Mouse (Mus musculus): ENCODE measurements around the gene Commd7.

Gene Commd7

DNA sequence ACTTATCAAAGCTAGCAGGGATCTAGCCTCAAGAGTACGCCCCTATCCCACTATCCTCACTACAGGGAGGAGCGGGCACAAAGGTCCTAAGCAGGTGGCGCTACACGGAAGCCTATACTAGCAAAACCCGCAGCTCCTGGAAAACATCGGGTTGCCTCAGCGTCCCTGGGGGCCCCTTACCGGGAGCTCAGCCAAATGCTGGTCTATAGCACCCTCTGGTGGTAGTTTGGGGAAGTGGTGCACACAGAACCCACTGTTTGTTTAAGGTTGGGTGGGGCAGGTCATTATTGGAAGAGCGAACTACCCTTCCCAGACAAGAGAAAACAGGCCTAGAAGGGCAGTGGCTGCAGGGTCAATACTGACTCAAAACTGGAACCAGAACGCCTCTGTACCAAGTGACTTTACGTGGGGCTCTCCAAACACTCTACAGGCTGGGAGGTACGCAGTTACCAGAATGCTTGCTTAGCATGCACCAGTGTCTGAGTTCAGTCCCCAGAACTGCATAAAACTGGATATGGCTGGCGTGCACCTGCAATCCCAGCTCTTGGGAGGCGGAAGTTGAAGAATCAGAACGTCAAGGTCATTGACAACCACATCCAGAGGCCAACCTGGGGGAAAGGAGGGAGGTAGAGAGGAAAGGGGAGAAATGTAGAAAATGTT is 45.9 kb downstream of the Commd7 start:
- peak; percentile 85 for DNase-seq (ENCODE audit: low read depth)

DNA sequence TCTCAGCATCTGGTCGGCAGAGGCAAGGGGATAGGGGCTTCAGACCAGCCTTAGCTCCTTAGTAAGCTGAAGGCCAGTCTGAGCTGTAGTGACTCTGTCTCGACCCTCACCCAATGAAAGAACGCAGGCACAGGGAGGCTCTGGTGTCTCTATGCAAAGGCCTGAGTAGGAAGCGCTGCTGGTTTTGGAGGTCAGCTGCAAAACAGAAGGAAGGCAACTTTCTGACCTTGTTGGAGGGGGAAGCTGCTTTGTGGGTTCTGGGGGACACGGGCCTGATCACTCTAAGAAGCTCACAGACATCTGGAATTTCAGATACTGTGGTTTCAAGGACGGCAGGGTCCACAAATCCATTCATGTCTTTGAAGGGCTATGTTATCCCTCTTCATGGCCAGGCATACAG is 46.6 kb downstream of the Commd7 start:
- no peak for DNase-seq (ENCODE audit: low read depth)

DNA sequence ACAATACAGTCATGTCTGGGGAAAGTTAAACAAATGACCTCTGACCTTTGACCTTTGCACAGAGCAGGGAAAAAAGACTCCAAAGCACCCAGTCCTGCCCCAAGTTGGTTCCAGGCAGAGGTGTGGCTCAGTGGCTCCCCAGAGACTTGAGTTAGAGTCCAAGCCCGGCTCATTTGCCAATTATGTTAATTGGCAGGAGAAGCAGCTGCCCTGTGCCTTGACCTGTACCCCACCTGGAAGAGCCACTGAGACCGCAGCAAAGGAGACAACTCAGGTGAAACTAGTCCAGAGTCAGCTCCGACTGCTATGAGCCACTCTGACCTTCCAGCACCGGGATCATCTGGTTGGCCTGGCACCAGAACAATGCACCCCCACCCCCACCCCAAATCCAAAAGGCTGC is 48.2 kb downstream of the Commd7 start:
- DNase-seq (ENCODE audit: low read depth): no peak

- DNase-seq (ENCODE audit: low read depth): no peak
Measured at GRCm38 (mm10) chr2:153583641-153584049, 48.9 kb downstream of the Commd7 start.

DNA sequence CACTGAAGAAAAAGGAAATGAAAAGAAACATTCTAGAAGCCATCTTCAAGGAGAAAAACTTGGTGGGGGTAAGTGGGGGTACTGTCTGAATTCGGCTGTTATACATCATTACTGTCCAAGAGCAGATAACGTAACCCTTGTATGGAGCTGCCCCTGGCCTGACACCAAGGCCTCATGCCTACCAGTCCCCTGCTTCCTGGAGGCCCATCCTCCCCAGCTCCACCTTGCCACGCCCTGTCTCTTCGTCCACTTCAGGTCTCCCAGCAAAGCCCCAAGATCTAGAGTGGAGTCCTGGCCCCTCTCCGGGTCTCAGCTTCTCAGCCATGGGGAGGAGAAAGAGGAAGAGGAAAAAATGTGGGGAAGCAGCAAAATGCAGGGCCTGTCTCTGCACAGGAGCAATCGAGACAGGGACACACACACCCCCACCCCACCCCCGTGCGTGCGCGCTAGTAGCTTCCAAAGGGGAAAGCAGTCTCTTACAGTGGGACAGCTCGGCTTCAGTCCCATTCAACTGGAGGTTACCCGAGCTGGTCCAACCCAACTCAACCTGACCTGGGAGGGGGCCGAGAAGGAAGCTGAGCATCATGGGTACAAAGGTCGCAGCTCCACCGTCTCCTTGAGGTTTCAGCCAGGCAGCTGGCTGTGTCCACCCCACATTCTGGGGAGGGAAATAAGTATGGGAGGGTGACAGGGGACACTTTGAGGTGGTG is 49.5 kb downstream of the Commd7 start:
- DNase-seq (ENCODE audit: low read depth): no peak

- no peak for DNase-seq (ENCODE audit: low read depth)
Measured at GRCm38 (mm10) chr2:153581416-153581815, 51.2 kb downstream of the Commd7 start.

GRCm38 (mm10) chr2:153580458-153580985 is 52.1 kb downstream of the Commd7 start:
- DNase-seq (ENCODE audit: low read depth): no peak

DNA sequence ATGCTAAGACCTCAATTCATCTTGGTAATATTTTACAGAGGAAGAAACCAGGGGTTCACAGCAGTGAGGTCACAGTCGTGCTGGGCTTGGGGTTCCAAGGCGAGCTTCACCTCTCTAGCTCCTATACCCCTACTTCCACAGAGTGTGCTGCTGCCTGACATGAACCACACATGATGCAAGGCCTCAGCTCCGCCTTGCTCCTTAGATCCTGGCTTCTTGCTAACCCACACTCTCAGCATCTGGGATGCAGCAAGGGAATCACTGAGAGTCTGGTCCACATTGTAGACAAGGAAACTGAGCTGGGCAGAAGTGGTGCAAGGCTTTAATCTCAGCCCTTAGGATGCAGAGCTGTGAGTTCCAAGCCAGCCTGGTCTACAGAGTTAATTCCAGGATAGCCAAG is 52.5 kb downstream of the Commd7 start:
- DNase-seq (ENCODE audit: low read depth): no peak

- no peak for DNase-seq (ENCODE audit: low read depth)
Measured at GRCm38 (mm10) chr2:153577122-153577521, 55.5 kb downstream of the Commd7 start.

GRCm38 (mm10) chr2:153576150-153576549 is 56.4 kb downstream of the Commd7 start:
- DNase-seq (ENCODE audit: low read depth): no peak

DNA sequence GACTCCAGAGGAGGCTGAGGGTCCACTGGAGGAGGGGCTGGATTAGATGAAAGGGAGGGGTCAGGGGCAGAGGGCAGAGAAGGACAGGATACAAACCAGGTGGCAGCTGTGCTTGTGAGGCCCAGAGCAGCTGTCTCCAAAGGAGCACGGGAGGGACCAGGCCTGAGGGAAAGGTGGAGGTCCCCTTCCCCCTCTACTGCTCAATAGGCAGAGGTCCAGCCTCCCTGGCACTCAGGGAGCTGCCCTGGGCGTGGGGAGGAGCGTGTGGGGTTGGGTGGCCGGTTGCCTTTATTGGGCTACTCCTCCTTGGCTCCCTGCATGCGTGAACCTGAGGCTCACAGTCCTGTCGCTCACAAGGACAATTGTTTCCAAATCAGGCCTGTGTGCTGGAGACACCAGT is 57.0 kb downstream of the Commd7 start:
- DNase-seq (ENCODE audit: low read depth): no peak

DNA sequence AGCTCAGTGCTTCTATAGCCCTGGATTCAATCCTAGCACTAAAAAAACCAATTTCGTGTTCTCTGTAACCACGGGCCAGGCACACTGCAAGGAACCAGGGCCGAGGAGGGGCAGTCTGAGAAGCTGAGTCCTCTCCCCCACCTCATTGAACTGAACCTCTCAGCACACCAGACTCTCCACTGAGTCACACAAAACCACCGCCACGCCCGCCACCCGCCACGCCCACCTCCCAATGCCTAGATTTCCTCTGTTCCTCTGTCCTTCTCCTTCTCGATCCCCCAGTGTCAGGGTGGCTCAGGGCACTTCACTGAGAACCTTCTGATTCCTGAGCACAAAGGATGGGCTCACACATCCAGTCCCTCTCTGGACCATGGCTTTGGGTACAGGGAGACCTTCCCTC is 59.5 kb downstream of the Commd7 start:
- no peak for DNase-seq (ENCODE audit: low read depth)

GRCm38 (mm10) chr2:153568541-153568940 is 64.0 kb downstream of the Commd7 start:
- DNase-seq (ENCODE audit: low read depth): no peak

DNA sequence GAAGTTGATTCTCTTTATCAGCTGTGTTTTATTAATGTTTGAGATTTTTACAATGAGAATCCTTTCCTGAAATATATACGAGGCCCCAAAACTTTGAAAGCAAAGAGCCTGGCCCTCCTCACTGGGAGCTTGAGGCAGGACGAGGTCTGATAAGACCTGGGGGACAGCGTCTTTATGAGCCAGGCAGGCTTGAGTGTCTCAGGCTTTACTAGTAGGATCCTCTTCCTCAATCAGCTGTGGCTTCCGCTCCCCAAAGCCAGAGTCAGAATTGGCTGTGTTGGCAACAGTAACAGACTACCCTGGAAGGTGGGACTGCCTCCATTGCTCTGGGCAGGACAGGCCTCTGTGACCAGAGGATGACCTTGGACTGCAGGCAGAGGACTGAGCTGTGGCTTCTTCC is 64.6 kb downstream of the Commd7 start:
- DNase-seq (ENCODE audit: low read depth): no peak
